Mouse (Mus musculus): ENCODE data around the gene Ets1. TPM values are rescaled to one million over a fixed set of nuclear protein-coding genes. Genes with fewer than 3 reads are reported as not detected.

The Ets1 gene
- 1,051 TPM for polyA plus RNA-seq (2017; shearing (Covaris generic))

GRCm38 (mm10) chr9:32635627-32636385, at the start of gene Ets1:
Gene Ets1, plus strand, starts transcription at chr9:32636221.

Other genes starting within 250 kb of the Ets1 start
- 77.0 TPM for gene Fli1, start 93.4 kb upstream of the Ets1 start, polyA plus RNA-seq (2017; shearing (Covaris generic))